Mouse (Mus musculus) cerebellum, adult 11-12 months (tissue): ENCODE data around the gene Setd1b.
A peak's percentile ranks its signal among the peaks of the same experiment; 100 is the strongest.

Experiments used
- DNase-seq: peaks from one replicate; pipeline ENCODE4 v3.0.0; 2022

Gene Setd1b

GRCm38 (mm10) chr5:123128426-123129169, 13.4 kb upstream of the Setd1b start:
- peak; percentile 22 for DNase-seq

GRCm38 (mm10) chr5:123129170-123129757, 12.7 kb upstream of the Setd1b start:
- DNase-seq, result no peak

GRCm38 (mm10) chr5:123130030-123130813, 11.8 kb upstream of the Setd1b start:
- DNase-seq, result no peak

DNA sequence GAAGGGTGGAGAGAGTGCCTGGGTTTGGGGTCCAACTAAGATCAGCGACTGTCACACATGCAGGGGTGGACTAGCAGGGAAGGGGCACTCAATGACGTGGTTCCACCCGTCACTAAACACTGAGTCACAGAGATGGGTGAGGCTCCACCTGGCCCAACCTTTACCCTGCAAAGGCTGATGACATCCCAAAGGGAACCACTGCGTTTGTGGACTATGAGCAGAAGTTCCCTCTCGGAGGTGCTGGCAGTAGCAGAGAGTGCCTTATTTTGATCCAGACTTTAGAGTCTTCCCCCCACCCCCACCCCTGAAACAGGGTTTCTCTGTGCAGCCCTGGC, 11.2 kb upstream of the Setd1b start:
- DNase-seq, result no peak

DNA sequence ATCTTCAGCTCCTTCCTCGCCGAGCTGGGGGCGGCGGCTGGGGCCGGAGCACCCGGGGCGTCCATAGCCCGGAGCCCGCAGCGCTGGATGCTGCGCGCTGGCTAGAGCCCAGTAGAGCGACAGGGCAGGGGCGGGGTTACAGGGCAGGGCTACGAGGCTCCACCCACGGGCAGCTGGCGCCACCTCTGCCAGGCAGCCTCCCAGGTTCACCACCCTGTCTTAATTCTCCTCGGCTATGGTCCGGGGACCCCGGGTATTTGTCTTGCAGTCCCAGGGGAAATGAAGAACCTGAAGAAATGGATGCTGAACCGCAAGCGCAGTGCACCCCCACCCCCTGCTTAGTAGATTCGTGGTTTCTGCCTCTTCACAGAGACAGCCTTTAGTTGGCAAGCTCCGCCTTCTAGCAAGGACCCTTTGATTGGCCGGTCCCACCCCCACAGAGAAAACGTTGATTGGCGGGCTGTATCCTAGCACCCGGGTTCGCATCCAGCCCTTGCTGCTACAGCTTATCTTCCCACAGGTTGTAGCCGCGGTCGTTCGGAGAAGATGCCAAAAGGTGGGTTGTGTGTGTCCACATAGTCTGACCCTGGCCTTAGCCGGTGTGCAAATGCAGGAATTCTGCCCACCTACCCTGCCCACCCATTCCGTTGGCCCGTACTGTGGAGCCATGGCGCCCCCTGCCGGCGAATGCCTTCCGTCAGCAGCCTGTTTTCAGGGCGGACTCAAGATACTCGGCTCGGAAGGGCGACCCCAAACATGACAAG, 9.5 kb upstream of the Setd1b start, which contains the start of gene Rhof:
Rhof (minus strand) TSS at position 385 of the 764 bp plus-strand sequence.
- DNase-seq, result peak; percentile 90

- DNase-seq, result peak; percentile 84
Measured at GRCm38 (mm10) chr5:123133083-123133783, 8.8 kb upstream of the Setd1b start.

DNA sequence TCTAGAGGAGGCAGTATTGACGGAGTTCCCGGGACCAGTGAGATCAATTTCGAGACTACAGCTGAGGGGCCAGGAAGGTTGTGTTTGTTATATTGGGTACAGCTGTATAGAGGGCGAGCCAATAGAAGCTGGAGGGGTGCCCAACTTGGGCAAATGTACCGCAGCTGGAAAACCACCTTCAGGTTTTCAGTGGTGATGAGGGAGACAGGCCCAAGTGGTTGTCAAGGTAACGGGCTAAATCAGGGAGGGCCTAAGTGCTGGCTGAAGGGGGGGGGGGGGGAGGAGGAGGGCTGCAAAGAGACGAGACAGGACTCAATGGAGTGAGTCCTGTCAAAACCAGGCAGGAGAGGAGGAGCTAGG, 8.2 kb upstream of the Setd1b start:
- peak; percentile 72 for DNase-seq

- peak; percentile 78 for DNase-seq
Measured at GRCm38 (mm10) chr5:123134186-123134874, 7.7 kb upstream of the Setd1b start.

DNA sequence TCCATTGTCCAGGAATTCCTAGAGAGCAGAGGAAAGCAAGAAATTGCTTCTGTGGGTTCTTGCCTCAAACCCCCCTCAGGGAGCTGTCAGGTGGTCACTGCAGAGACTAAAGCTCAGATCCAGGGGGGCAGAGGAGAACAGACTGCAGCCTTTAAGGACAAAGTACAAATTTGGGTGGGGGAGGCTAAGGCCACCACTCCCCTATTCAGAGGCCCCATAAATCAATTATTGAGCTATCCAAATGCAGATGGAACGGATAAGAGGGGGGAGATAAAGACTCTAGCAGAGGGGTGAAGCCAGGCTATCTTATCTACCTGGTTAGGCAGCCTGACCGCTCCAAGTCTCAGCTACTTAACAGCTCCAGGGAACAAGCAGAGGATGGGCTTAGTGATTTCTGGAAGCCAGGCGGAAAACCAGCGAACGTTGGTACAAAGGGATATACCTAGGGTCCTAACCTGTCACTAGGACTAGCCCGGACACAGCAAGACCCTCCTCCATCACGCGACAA, 7.1 kb upstream of the Setd1b start:
- no peak for DNase-seq

- DNase-seq, result peak; percentile 85
Measured at GRCm38 (mm10) chr5:123135471-123136360, 6.3 kb upstream of the Setd1b start.

DNA sequence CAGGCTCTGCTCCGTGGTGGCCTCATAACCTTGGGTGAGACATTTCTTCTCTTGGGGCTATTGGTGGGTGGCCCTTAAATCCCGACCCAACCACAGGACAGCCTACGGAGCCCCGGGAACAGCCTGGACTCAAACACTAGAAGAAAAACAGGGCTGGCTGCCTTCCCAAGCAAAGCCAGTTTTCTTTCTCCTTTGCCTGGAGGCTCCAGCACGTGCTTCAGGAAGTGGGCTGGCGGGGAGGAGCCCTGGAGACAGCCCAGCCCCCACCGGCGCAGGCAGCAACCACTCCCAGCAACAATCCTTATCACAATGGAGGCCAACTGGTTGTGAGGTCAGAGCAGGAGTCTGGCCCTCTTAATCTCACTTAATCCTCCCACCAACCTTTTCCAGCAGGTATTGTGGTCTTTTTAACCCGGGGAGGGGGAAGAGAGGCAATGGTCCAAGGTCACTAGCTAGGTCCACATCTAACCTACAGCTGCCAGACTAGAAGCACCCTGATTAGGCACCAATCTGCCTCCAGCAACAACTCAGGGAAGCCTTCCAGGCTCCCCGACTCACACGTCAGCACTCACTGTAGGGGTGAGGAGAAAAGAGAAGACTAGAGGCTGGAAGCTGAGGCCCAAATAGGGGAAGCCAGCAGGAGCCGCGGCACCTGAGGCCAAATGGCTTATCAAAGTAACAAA, 5.5 kb upstream of the Setd1b start:
- DNase-seq, result peak; percentile 83

GRCm38 (mm10) chr5:123137044-123137909, 4.7 kb upstream of the Setd1b start:
- peak; percentile 79 for DNase-seq

DNA sequence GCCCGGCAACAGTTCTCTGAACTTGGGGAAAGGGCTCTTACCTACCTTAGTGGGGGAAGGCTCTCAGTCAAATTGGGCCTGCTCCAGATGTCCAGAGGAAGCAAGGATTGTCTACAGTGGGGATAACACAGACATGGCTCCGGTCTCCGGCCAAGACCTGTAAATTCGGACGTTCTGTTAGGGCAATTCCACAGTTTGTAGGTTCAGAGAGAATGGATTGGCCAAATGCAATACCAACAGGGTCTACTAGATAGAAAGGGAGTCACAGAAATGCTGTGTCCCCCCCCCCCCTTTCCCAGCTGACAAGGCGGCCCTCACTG, 4.1 kb upstream of the Setd1b start:
- DNase-seq, result no peak

DNA sequence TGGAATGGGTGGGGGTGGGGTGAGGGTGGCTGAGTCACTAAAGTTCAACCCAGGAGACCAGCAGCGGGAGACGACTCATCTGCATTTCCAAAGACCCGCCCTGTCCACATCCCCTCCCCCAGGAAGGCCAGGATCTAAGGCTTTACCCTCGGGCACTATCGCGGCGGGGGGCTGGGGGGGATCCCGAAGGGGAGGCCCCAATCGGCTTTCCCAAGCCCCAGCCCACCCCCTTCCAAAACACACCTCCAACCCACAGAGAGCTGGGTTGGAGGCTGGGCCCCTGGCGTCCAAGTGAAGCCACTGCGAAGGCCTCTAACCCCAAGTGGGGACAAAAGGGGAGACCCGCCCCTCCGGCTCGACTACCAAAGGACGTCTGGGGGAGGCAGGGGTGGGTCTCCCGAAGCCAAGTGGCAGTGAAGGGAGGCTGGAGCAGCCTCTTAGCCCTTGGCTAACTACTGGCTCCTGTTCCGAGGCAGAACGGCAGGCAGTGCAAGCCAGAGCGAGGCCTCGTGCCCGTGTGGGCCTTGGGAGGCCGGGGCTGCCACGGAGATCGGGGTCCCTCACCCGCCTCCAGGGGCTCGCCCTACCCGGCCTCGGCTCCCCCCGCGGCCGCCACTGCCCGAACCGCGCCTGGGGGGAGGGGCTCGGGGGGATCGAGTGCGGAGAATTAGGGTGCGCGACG, 3.6 kb upstream of the Setd1b start:
- DNase-seq, result peak; percentile 79

DNA sequence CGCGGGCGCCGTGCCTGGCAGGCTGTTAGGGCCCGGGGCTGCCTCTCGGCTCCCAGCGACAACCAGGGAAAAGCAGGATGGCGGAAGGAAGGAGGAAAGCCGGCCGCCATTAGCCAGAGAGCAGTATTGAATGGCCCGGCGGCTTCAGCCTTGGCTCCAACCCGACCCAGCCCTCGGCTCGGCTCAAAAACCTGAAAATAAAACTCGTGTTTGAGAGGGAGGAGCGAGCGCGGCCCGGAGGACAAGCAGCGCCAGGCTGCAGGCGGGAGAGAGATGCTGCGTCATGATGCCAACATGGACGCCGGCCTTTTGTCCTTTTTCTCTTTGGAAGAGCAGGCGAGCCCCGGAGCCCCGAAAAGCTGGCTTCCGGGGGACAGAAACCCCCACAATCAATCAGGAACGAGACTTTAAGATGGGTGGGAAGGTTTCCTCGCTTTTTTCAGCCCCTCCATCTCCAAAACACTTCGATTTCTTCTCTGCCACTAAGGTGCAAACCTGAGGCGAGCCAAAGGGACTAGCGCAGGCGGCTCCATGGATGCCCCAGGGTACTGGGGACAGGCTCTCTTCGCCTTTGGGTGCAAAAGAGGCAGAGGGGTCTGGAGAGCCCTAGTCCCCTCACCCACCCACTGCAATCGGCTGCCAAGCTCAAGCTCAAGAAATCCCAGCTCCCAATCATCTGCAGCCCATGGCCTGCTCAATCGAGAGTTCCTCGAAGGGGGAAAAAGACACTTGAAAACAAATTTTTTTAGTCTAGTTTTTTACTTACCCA, 2.9 kb upstream of the Setd1b start:
- peak; percentile 94 for DNase-seq

- peak; percentile 46 for DNase-seq
Measured at GRCm38 (mm10) chr5:123139722-123140627, 2.0 kb upstream of the Setd1b start.
